Mouse (Mus musculus): ENCODE measurements around the gene Kcnmb4. TPM values are rescaled to one million over a fixed set of nuclear protein-coding genes. Genes with fewer than 3 reads are reported as not detected.
A peak's percentile ranks its signal among the peaks of the same experiment; 100 is the strongest.

The Kcnmb4 gene
- polyA plus RNA-seq, 1 experiment from 2014 or later = 28.3 TPM

GRCm38 (mm10) chr10:116444826-116445225 lies 28.9 kb downstream of the Kcnmb4 start:
- Histone ChIP-seq H3K9ac (ENCODE audit: low read depth, low read length) (no peak overlapping the region), H3K4me2 (ENCODE audit: low read length) (no peak overlapping the region), H3K27me3 (replicated peaks; ENCODE audit: control insufficient read depth, insufficient read depth, low read length) (no peaks in the 10 kb centered on the region), H3K9me3 (ENCODE audit: control insufficient read depth, low read length) (no peaks in the 10 kb centered on the region), H3K4me1 (ENCODE audit: control insufficient read depth, insufficient read depth, low read depth, low read length) (no peaks in the 10 kb centered on the region), H3K4me3 (ENCODE audit: low read length) (no peak overlapping the region), H3K36me3 (ENCODE audit: control insufficient read depth, insufficient read depth, low read length) (peaks cover 3% of the 10 kb centered on the region; the same call in 1 of the 2 replicates), H3K27ac (ENCODE audit: low read depth, low read length) (no peak overlapping the region)
- WGBS = 96% methylated on average over 8 of the region's 8 CpGs
- no peak for ATAC-seq

GRCm38 (mm10) chr10:116444371-116444770 lies 29.3 kb downstream of the Kcnmb4 start:
- no peak for ATAC-seq
- Histone ChIP-seq H3K4me2 (ENCODE audit: low read length) (no peak overlapping the region), H3K27ac (ENCODE audit: low read depth, low read length) (no peak overlapping the region), H3K9ac (ENCODE audit: low read depth, low read length) (no peak overlapping the region), H3K36me3 (ENCODE audit: control insufficient read depth, insufficient read depth, low read length) (peaks cover 3% of the 10 kb centered on the region; the same call in 1 of the 2 replicates), H3K9me3 (ENCODE audit: control insufficient read depth, low read length) (no peaks in the 10 kb centered on the region), H3K27me3 (replicated peaks; ENCODE audit: control insufficient read depth, insufficient read depth, low read length) (no peaks in the 10 kb centered on the region), H3K4me3 (ENCODE audit: low read length) (no peak overlapping the region), H3K4me1 (ENCODE audit: control insufficient read depth, insufficient read depth, low read depth, low read length) (no peaks in the 10 kb centered on the region)
- 95% methylated on average over 10 of the region's 10 CpGs for WGBS

DNA sequence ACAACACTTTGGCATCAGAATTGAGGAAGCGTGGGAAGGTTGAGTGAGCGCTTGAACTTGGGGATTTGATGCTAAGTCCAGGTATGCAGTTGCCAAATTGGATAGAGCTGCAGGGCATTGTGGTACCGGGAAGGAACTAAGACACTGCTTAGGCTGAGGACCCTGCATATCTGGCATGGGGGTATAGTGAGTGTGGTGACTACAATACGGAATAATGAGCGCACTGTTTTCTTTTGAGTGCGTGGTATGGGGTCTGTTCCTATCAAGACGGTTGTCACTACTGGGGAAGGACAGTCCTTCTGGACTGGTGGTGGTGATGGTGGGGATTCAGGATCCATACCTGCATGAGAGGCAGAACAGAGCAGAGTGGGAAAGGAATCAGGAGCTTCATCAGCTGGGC lies 32.7 kb downstream of the Kcnmb4 start:
- Histone ChIP-seq H3K9ac (ENCODE audit: low read depth, low read length) (no peak overlapping the region), H3K4me2 (ENCODE audit: low read length) (no peak overlapping the region), H3K4me1 (ENCODE audit: control insufficient read depth, insufficient read depth, low read depth, low read length) (no peaks in the 10 kb centered on the region), H3K4me3 (ENCODE audit: low read length) (no peak overlapping the region), H3K36me3 (ENCODE audit: control insufficient read depth, insufficient read depth, low read length) (peaks cover 8% of the 10 kb centered on the region), H3K9me3 (ENCODE audit: control insufficient read depth, low read length) (peaks cover 6% of the 10 kb centered on the region), H3K27ac (ENCODE audit: low read depth, low read length) (no peak overlapping the region), H3K27me3 (replicated peaks; ENCODE audit: control insufficient read depth, insufficient read depth, low read length) (no peaks in the 10 kb centered on the region)
- WGBS = 94% methylated on average over 7 of the region's 7 CpGs
- ATAC-seq = 0 out of 2 replicates have a peak, but pooled peaks have one; percentile 30

DNA sequence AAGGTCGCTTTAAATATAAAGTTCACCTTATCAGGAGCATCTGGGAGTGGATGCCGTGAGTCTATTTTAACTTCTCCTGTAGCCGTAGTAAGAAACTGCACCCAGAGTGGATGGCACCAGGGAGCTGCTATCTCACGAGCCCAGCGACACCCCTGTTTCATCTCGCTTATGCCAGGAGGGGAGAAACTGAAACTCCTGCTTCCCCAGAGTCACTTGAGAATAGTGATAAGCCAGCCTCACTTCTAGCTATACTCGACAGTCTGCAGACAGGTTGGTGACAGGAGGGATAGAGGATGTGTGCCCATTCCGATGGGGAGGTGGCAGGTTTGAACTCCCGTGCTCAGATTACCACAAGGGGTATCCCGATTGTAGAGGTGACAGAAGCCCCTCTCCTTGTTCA lies 33.6 kb downstream of the Kcnmb4 start:
- Histone ChIP-seq H3K4me1 (ENCODE audit: control insufficient read depth, insufficient read depth, low read depth, low read length) (no peaks in the 10 kb centered on the region), H3K4me2 (ENCODE audit: low read length) (no peak overlapping the region), H3K4me3 (ENCODE audit: low read length) (no peak overlapping the region), H3K27me3 (replicated peaks; ENCODE audit: control insufficient read depth, insufficient read depth, low read length) (no peaks in the 10 kb centered on the region), H3K36me3 (ENCODE audit: control insufficient read depth, insufficient read depth, low read length) (peaks cover 8% of the 10 kb centered on the region), H3K9me3 (ENCODE audit: control insufficient read depth, low read length) (peaks cover 6% of the 10 kb centered on the region), H3K9ac (ENCODE audit: low read depth, low read length) (no peak overlapping the region), H3K27ac (ENCODE audit: low read depth, low read length) (no peak overlapping the region)
- 90% methylated on average over 10 of the region's 10 CpGs for WGBS
- no peak for ATAC-seq

DNA sequence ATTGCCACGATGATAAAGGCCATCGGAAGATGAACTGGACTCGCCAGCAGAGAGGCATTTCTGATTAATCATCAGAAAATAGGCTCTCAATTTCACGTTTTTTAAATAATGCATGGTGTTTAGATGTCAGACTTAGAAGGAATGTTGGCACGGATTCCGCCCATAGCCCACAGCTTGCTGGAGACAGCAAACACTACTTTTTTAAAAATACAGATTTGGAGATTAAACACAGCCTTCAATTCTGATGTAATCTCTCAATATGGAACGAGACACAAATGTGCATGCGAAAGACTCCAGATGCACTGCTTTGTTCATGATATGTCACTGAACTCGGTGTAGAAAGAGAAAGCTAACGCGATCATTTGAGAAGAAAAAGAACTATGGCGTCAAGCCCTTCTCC lies 38.2 kb downstream of the Kcnmb4 start:
- Histone ChIP-seq H3K4me3 (ENCODE audit: low read length) (no peak overlapping the region), H3K4me2 (ENCODE audit: low read length) (no peak overlapping the region), H3K36me3 (ENCODE audit: control insufficient read depth, insufficient read depth, low read length) (peaks cover 5% of the 10 kb centered on the region), H3K27me3 (replicated peaks; ENCODE audit: control insufficient read depth, insufficient read depth, low read length) (no peaks in the 10 kb centered on the region), H3K4me1 (ENCODE audit: control insufficient read depth, insufficient read depth, low read depth, low read length) (no peaks in the 10 kb centered on the region), H3K9ac (ENCODE audit: low read depth, low read length) (no peak overlapping the region), H3K27ac (ENCODE audit: low read depth, low read length) (no peak overlapping the region), H3K9me3 (ENCODE audit: control insufficient read depth, low read length) (peaks cover 6% of the 10 kb centered on the region)
- 81% methylated on average over 12 of the region's 12 CpGs for WGBS
- ATAC-seq = no peak

GRCm38 (mm10) chr10:116432421-116432820 lies 41.3 kb downstream of the Kcnmb4 start:
- 84% methylated on average over 7 of the region's 7 CpGs for WGBS
- Histone ChIP-seq H3K4me2 (ENCODE audit: low read length) (no peak overlapping the region), H3K36me3 (ENCODE audit: control insufficient read depth, insufficient read depth, low read length) (peaks cover 3% of the 10 kb centered on the region), H3K9ac (ENCODE audit: low read depth, low read length) (no peak overlapping the region), H3K9me3 (ENCODE audit: control insufficient read depth, low read length) (no peaks in the 10 kb centered on the region), H3K4me3 (ENCODE audit: low read length) (no peak overlapping the region), H3K27ac (ENCODE audit: low read depth, low read length) (no peak overlapping the region), H3K4me1 (ENCODE audit: control insufficient read depth, insufficient read depth, low read depth, low read length) (no peaks in the 10 kb centered on the region), H3K27me3 (replicated peaks; ENCODE audit: control insufficient read depth, insufficient read depth, low read length) (no peaks in the 10 kb centered on the region)
- no peak for ATAC-seq

DNA sequence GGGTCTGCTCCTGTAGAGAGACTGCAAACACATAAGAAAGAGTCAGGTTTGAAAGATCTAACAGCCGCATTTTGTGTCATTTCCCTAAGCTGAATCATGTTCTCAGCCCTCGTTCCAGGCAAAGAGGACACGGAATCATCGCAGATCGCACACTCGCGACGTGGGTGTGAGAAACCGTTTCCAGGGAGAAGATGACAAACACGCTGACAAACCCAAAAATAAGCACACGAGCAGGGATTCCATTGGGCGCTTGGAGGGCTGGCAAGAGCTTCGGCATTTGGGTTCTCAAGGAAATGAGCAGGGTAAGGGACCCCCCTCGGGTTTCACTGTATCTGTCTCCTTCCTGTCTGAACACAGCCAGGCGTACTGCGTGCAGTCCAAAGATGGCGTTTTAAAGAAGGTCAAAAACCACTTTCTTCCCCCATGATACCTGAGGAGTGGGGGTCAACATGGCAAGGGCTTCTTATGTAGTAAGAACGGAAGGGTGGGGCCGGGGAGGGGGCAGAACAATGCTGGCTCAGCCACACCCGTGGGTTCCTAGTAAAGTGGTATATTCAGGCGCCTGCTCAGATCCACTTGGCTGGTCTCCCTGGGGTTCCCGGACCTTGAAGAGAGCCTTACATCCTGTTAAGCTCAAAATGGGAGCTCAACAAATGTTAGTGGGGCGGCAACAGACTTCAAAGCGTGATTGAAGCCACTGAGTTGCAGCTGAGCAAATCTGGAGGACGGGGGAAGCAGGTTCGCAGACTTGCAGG lies 45.5 kb downstream of the Kcnmb4 start:
- no peak overlapping the region for H3K9ac ChIP-seq (ENCODE audit: low read depth, low read length)
- no peak for ATAC-seq
- H3K4me1 ChIP-seq (ENCODE audit: control insufficient read depth, insufficient read depth, low read depth, low read length) = no peaks in the 10 kb centered on the region
- no peaks in the 10 kb centered on the region for H3K9me3 ChIP-seq (ENCODE audit: control insufficient read depth, low read length)
- H3K4me2 ChIP-seq (ENCODE audit: low read length) = no peak overlapping the region
- peaks cover 5% of the 10 kb centered on the region for H3K36me3 ChIP-seq (ENCODE audit: control insufficient read depth, insufficient read depth, low read length)
- no peaks in the 10 kb centered on the region for H3K27me3 ChIP-seq (replicated peaks; ENCODE audit: control insufficient read depth, insufficient read depth, low read length)
- no peak overlapping the region for H3K27ac ChIP-seq (ENCODE audit: low read depth, low read length)
- H3K4me3 ChIP-seq (ENCODE audit: low read length) = no peak overlapping the region
- WGBS = 97% methylated on average over 26 of the region's 26 CpGs

DNA sequence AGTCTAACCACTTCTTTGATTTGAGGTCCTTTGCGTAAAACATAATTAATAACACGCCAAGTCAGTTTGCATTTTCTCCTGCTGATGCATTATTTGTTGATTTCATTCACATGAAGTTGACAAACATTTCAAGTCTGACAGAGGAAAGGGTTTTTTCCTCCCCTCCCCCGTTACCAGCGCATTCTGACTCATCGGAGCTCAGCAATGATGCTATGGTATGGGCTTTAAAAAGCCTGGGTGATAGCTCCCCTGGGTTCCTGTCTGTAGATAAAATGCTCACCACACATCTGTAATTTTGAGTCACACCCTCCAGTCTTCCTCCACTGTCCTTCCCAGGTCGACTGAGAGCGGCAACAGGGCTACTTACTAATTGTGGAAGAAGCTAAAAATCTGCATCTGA lies 47.5 kb downstream of the Kcnmb4 start:
- Histone ChIP-seq H3K9me3 (ENCODE audit: control insufficient read depth, low read length) (no peaks in the 10 kb centered on the region), H3K27ac (ENCODE audit: low read depth, low read length) (no peak overlapping the region), H3K27me3 (replicated peaks; ENCODE audit: control insufficient read depth, insufficient read depth, low read length) (no peaks in the 10 kb centered on the region), H3K4me2 (ENCODE audit: low read length) (no peak overlapping the region), H3K4me3 (ENCODE audit: low read length) (no peak overlapping the region), H3K36me3 (ENCODE audit: control insufficient read depth, insufficient read depth, low read length) (peaks cover 5% of the 10 kb centered on the region), H3K4me1 (ENCODE audit: control insufficient read depth, insufficient read depth, low read depth, low read length) (no peaks in the 10 kb centered on the region), H3K9ac (ENCODE audit: low read depth, low read length) (no peak overlapping the region)
- WGBS = 82% methylated on average over 7 of the region's 7 CpGs
- no peak for ATAC-seq

DNA sequence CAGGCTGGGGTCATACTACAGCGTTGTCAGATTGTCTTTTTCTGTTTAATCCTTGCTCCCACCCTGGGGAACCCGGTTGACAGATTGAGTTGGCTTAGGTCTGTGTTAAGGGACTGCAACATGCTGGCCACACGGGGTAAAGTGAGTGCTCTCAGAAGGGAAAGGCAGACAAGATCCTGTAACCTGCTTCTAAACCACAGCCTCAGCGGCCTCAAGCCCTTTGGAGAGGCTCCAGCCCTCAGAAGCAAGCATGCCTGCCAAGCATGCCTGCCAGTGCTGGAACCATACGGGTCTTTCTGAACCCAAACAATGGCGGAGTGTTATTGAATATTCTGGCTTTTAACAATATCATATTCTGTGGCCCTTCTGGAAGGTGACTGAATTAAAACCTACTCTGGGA lies 48.8 kb downstream of the Kcnmb4 start:
- no peak overlapping the region for H3K27ac ChIP-seq (ENCODE audit: low read depth, low read length)
- peaks cover 5% of the 10 kb centered on the region for H3K36me3 ChIP-seq (ENCODE audit: control insufficient read depth, insufficient read depth, low read length)
- H3K4me3 ChIP-seq (ENCODE audit: low read length) = no peak overlapping the region
- no peaks in the 10 kb centered on the region for H3K27me3 ChIP-seq (replicated peaks; ENCODE audit: control insufficient read depth, insufficient read depth, low read length)
- peak; percentile 24; the same call in 1 of the 2 replicates for ATAC-seq
- H3K9ac ChIP-seq (ENCODE audit: low read depth, low read length) = no peak overlapping the region
- 73% methylated on average over 6 of the region's 6 CpGs for WGBS
- H3K4me1 ChIP-seq (ENCODE audit: control insufficient read depth, insufficient read depth, low read depth, low read length) = no peaks in the 10 kb centered on the region
- no peaks in the 10 kb centered on the region for H3K9me3 ChIP-seq (ENCODE audit: control insufficient read depth, low read length)
- no peak overlapping the region for H3K4me2 ChIP-seq (ENCODE audit: low read length)
